Mouse (Mus musculus) cerebellum, postnatal 36 days (tissue): ENCODE measurements around the gene Flt1.
"Not testable (repeated sequence)": the region's sequence is repeated elsewhere in the genome, so short reads cannot be mapped to it uniquely, and the experiment has no call there.

Experiments
- DNase-seq, 2 experiments: peaks; one replicate each; pipeline ENCODE4 v3.0.0; 2021 to 2022; ENCODE audit warnings: mixed read lengths in 2 of 2

The Flt1 gene

GRCm38 (mm10) chr5:147601460-147602360 lies 124.1 kb downstream of the Flt1 start:
- no peak for DNase-seq

DNA sequence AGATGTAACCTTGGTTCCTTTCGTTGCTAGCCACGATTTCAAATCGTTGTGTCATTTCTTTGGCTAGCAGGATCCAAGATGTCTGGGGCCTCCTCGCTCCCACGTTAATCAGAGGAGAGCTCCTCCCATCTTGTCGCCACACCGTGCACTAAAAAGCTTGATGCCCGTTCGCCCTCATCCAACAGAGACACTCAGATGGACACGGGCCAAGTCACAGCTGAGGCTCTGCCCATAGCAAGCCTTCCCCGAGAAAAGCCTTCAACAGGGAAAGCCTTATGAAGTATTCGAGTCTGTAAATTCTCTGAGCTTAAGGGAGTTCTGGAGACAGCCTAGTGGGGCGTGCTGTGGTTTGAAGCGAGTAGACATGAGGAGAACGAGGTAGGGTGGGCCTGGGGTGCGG lies 128.0 kb downstream of the Flt1 start:
- peak in 1 of 2 experiments; percentile 18 for DNase-seq

- DNase-seq: peak; percentile 16 to 27
Observed at GRCm38 (mm10) chr5:147589814-147590213, 136.0 kb downstream of the Flt1 start.

GRCm38 (mm10) chr5:147585070-147585469 lies 140.7 kb downstream of the Flt1 start:
- DNase-seq: no peak

GRCm38 (mm10) chr5:147584648-147585047 lies 141.2 kb downstream of the Flt1 start:
- DNase-seq: no peak

DNA sequence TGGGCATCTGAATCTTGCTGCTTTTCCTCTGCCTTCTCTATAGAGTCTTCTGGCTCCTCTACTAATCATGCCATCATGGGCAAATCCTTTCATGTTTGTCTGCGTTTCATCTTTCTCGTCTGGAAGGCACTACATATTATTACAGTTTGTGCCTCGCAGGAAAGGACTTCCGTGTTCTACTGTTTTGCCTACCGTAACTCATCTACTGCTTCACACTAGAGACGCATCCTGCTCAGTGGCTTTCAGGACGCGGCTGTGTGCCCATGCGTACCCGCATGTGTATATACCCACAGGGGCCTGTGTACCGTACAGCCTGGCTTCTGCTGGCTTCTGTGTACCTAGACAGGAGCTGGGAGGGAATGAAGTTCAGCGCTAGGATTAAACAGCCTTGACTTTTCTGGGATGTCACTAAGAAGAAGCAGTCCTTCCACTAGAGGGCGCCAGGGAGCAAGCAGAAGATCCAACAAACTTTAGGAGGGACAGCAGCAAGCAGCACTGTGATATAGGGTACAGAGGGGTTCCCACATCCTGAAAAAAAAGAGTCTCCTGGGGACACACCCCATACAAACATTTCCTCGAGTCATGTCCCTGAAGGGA lies 142.0 kb downstream of the Flt1 start:
- peak; percentile 72 to 76 for DNase-seq

DNA sequence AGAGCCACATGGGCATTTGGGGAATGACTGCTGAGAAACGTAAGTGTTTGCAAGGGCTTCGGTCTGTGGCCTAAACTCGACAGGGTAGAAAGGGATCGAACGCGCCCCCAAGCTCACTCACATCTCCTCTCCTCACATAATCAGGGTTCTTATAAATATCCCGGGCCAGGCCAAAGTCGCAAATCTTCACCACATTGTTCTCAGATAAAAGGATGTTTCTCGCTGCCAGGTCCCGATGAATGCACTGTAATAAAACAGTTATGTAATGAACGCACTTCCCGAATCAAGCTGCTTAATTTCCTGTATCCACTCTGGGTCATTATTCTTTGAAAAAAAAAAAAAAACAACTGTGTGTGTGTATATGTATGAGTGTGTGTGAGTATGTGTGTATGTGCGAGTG lies 145.6 kb downstream of the Flt1 start:
- DNase-seq: no peak

DNA sequence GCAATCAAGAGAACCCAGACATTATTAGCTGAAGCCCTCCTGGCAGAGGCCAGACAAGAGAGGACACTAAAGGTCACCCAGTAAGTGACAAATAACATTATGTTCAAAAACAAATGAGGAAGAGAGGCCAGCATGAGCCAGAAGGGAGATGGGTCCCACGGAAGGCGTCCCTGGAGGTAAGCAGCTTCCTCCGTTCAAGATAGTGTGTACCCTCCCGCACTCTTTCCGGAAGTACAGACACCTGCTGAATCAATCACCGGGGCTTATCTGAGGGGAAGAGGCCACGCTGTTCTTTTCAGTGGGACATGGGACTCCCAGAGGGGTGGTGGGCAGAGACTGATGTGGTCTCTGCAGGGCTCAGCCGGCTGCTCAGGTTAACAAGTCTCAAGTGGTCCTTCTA lies 146.1 kb downstream of the Flt1 start:
- DNase-seq: no peak

GRCm38 (mm10) chr5:147579148-147579547 lies 146.7 kb downstream of the Flt1 start:
- no peak for DNase-seq

DNA sequence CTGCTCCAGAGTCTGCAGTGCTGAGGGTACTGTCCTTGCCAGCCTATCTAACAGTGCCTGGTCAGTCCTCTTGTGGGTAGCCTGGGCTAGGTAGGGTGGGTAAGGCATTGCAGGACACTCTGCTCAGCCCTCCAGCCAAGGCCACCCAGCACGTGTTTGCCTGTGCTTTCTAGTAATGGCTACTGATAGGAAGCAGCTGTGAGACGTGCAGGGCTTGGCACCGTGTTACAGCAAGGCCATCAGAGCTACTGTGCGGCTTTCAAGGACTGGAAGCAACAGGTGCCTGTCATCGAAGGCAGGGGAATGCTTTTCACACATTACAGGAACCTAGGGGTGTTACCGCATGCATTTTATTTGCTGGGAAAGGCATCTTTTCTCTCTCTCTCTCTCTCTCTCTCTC lies 148.8 kb downstream of the Flt1 start:
- no peak for DNase-seq

DNA sequence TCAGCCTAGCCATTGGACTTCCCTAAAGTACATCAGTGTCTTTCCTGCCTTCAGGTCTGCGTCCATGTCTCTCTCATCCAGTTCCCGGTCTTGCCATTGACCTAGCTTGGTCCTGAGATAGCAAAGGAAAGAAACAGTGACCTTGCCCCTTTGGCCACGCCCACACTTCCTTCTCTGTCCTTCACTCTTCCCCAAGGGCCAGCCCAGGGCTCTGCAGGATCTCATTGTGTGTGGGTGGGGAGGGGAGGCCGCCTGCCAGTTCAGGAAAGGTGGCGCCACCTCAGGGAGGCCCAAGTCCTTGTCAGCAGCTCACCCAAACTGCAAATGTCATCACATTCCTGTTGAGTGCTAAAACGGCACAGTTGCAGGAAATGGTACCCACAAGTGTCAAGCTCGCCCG lies 151.3 kb downstream of the Flt1 start:
- no peak for DNase-seq

- DNase-seq: no peak
Observed at GRCm38 (mm10) chr5:147573555-147573954, 152.3 kb downstream of the Flt1 start.

- DNase-seq: no peak
Observed at GRCm38 (mm10) chr5:147572695-147573094, 153.1 kb downstream of the Flt1 start.

- no peak for DNase-seq
Observed at GRCm38 (mm10) chr5:147566335-147566734, 159.5 kb downstream of the Flt1 start.

DNA sequence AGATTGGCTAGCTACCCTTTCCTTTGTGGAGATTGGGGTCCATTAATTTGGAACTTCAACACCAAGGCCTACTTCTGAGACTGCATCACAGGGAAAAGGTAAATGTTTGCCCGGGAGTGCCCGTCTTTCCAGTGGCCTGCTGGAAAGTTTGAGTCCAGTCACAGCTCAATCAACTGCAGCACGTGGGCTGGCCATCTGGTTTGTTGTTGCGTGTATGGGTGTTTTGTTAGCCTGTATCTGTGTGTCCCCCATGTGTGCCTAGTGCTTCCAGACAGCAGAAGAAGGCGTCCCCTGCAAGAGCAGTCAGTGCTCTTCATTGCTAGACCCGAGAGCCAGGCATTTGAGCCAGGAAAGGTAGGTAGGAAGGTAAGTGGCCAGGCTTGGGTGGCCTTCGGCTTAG lies 160.4 kb downstream of the Flt1 start:
- DNase-seq: no peak

- no peak for DNase-seq
Observed at GRCm38 (mm10) chr5:147564140-147564590, 161.6 kb downstream of the Flt1 start.

DNA sequence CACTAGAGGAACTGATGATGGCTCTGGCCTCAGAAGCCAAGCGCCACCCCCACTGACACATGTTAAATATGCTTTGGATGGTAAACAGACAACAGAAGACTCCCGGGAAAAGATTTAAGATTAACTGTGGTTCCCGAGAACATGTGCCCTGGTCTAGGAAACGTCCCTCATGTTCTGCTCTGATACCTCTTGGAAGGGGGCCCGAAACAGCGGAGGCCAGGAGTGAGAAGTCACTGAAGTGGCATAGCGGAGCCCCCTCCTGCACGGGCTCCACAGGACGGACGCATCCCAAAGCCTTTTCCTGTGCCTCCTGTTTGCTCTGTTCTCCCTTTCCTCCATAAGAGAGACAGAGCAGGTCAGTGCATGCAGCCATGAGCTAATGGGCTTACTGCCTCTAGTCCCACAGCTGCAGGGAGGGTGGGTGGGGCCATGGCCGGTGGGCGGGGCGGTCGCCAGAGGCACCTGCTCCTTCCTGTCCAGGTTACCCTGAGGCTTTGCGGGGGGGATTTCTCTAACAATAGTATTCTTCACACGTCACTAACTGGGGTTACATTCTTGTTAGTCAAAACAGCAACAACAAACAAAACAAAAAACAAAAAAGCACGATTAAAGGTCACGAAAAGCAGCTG lies 162.2 kb downstream of the Flt1 start:
- DNase-seq: no peak

GRCm38 (mm10) chr5:147557641-147558040 lies 168.2 kb downstream of the Flt1 start:
- DNase-seq: not testable (repeated sequence)

GRCm38 (mm10) chr5:147551879-147552627 lies 173.8 kb downstream of the Flt1 start:
- DNase-seq: no peak

DNA sequence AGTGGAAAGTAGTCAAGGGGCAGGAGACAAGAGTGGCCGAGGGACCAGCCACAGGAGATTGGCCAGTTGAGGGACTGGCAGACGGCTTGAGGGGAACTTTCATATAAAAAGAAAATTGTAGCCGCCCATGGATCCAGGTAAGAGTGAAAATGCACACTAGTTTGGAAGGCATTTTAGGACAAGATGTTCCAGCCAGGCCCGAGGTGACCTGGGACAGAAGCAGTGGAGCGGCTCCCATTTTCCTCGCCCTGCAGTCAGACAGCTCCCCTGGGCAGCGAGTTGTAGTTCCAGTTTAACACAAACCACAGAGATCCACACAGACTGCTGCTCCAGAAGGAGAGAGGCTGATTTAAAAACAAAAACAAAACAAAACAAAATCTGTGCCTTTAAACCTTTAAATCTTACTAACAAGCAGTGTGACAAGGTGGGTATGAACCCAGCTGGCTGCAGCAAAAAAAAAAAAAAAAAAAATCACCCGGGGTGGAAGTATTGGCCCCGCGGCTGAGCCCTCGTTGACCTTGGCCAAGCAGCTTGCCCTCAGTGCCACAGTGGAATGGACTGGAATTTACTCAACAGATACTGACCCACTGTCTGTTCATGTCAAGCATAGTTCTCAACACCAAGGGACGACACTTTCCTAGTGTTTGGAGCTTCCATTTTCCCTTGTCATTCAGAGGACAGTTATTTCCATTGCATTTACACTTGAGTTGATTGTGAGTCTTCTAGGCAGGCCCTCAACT lies 176.6 kb downstream of the Flt1 start:
- no peak for DNase-seq

- peak in 1 of 2 experiments; percentile 25 for DNase-seq
Observed at GRCm38 (mm10) chr5:147545731-147546241, 180.0 kb downstream of the Flt1 start.

DNA sequence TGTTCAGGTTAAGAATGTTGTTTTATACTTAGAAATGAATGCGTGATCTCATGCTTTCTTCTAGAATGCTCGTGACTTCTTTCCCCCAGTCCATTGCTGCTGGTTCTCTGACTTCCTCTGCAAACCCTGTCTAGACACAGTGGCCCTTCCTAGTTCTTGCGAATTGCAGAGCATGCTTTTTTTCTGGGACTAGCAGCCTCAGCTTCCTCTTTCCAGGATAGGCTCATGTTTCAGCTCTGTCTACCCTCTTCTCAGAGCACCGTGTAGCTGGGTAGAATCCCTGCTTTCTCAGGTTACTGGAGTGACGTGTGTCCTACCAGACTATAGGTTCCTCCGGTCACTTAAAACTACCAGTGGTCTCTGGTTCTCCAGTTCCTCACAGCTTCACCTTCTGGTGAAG lies 183.5 kb downstream of the Flt1 start:
- no peak for DNase-seq
